Mouse (Mus musculus) kidney, postnatal 4 days (tissue): ENCODE measurements at regions not wholly inside any gene's neighbourhood (a gene's known extent, or its start where the extent isn't known, plus 50 kb on each side); places are given as distances from the start of the nearest gene placed in this dataset.

Experiments
- DNase-seq, 2 experiments: peaks; one replicate each; pipeline ENCODE4 v3.0.0; 2021; ENCODE audit warnings: mixed read lengths in 2 of 2

DNA sequence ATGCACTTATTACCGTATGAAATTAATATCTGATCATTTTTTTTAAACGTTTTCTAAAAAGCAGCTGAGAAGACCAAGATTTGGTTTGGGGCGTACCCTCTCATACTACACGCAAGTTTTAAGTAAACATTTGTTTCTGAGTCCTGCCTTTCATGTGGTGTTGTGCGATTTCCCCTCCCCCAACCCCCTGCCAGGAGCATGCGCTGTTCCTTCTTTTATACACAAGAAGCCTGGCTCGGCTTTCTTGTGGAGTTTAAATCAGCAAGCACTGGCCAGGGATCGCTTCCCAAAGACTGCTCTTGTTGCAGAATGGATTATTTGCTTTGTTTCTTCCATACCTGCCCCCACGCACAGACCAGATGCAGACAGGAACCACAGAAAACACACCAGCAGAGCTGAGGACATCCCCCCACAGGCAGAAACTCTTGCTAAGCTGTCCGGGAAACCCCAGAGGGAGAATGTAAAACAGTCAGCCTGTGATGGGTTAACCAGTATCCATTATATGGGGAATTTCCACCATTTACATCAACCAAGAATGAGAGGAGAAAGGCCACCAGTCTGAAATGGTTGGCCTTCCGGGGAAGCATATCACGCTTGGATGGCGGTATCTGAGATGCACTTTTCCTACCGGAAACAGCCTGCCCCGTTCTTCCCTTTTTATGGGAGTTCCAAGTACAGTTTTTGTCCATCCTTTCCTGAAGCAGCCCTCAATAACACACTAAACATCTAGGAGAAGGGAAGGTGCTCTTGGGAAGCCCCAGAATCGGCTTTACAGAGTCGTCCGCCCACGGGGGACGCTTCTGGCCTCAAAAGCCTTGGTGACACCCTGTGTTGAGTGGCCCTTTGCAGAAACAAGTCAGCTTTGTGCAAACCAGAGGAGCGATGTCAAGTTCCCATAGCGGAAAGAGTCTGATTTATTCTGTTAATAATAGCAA lies 91.3 kb downstream of the Tomm20 start:
- no peak for DNase-seq

DNA sequence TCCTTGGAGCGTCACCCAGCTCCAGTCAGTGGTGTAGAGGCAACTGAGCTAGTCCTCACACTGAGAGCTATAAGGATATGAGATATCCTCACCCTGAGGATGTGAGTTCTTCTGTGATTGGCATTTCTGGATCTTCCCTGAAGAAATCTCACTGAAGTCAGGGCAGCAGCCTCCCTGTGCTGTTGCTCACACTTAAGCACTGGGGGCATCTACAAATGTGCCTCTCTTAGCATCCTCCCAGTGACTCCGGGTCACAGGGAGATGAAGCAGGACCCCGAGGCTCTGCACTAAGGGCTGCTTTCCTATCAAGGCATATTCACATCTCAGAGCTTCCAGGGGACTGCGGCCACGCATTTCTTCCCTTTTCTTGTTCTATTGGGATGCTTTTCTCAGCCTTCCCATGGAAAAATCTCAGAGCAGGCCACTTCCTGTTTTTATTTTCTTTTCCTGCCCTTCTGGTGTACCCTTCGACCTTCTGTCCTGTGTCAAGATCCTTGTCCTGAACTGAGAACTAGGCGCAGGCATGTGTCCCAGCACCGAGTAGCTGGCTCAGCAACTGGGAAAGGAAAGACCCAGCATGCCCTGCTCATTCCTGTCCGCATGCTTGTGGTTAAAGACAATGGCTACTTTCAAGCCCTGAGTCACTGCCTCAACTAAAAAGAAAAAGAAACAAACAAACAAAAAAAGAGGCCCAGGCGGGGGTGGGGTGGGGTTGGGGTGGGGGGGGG lies 92.8 kb downstream of the Tomm20 start:
- peak; percentile 55 to 73 for DNase-seq

GRCm38 (mm10) chr8:126852184-126852583 lies 93.5 kb downstream of the Tomm20 start:
- no peak for DNase-seq

DNA sequence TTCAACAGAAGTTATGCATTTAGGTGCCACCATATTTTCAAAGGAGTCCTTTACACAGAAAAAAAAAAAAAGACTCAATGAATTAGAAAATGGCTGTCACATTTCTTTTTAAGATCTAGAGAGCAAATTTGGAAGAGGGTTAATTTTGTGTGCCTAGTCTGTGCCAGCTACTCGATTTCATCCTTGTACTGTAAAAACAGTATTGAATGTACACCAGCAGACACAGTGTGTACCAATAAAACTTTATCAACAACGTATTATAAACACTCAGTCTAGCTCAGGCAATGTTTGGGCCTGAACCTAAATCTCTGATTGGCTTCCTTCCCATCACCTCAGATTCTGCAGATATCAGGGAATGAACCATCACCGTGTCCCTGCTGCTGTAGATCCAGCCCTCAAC lies 93.9 kb downstream of the Tomm20 start:
- DNase-seq: no peak

DNA sequence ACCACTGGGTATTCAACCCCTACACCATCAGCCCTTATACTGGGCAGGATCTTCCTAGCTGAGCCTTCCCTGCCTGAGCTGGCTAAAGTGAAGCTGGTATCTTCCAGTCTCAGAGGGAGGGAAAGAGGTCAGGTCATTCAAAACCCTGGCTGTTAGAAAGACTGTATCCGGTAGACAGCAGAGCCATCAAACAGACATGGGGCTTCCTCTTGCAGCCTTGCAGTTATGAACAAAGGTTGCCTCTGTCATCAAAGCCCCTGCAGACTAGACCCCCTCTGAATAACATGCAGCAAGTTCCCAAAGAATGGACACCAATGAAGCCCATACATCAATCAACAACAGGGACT lies 95.5 kb downstream of the Tomm20 start:
- no peak for DNase-seq

- DNase-seq: peak; percentile 60 to 73
Observed at GRCm38 (mm10) chr8:126849411-126850188, 96.0 kb downstream of the Tomm20 start.

GRCm38 (mm10) chr8:126848369-126849105 lies 97.1 kb downstream of the Tomm20 start:
- DNase-seq: no peak

DNA sequence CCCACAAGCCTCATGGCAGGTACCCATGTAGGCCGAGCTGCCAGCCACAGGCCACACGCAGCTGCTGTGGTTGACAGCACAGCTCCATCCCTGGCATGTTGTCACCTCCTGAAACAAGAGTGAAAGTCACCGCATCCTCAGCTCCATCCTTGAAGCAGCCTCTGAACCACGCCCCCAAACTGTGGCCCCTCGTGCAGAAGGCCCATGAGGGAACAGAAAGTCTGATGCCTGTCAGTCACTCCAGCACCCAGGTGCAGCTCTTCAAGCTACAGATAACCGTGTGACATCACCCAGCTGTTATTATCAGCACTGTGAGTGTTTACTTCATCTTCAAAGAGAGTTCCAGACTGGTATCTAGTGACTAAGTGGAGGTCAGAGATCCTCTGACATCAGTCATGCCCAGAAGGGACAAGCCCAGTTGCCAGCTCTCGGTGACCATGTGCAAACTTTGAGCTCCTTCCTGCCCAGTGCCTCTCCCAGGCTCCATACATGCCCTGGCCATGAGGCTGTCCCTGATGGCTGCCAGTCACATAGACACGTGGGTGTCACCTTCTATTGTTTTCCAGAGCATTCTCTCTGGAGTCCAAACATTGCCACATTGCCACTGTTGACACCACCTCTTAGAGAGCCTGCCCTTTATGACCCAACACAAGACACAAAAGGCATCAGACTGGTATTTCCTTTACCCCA lies 97.8 kb downstream of the Tomm20 start:
- no peak for DNase-seq

DNA sequence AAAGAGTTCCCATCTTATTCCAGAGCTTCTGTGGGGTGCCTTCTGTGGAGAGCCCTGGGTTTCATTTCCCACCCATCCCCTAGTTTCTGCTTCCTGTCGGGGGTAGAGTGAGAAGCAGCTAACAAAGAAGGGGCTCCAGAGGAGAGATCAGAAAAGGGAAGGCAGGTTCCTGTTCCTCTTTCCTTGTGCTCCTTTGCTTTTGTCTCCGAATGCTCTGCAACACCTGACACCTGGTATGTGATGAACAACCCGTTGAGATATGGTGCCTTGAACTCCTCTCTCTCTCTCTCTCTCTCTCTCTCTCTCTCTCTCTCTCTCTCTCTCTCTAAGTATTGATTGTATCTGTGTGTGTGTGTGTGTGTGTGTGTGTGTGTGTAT lies 99.5 kb downstream of the Tomm20 start:
- no peak for DNase-seq

DNA sequence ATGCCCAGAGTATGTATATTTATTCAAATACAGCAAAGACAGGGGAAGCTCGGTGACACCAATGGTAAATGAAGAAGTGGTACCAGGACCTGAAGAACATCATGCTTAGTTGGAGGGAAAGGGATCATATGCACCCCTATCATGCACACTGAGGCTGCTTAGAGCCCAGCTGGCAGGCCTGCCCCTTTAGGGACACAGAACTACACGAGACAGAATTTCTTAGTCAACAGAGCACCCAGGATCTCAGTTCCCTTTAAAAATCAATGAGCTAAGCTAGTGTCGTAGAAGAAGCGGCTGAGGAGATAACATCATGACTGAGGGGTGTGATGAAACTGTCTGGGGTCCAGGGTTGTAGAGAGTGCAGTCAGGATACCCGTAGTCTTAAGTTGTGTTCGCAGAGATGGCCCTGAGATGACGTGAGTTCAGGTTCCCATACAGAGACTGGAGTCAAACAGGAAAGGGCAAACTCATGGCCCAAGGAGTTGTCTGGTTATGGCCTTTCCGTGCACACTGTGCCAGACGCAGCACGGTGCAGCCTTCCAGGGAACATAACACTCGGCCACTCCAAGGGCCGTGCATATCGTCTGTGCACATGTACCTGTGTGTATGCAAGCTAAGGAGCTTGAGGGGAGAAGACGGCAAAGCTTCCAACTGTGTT lies 100.0 kb downstream of the Tomm20 start:
- DNase-seq: no peak

GRCm38 (mm10) chr8:126844627-126845026 lies 101.0 kb downstream of the Tomm20 start:
- no peak for DNase-seq

- DNase-seq: no peak
Observed at GRCm38 (mm10) chr8:126841187-126841586, 104.5 kb downstream of the Tomm20 start.

DNA sequence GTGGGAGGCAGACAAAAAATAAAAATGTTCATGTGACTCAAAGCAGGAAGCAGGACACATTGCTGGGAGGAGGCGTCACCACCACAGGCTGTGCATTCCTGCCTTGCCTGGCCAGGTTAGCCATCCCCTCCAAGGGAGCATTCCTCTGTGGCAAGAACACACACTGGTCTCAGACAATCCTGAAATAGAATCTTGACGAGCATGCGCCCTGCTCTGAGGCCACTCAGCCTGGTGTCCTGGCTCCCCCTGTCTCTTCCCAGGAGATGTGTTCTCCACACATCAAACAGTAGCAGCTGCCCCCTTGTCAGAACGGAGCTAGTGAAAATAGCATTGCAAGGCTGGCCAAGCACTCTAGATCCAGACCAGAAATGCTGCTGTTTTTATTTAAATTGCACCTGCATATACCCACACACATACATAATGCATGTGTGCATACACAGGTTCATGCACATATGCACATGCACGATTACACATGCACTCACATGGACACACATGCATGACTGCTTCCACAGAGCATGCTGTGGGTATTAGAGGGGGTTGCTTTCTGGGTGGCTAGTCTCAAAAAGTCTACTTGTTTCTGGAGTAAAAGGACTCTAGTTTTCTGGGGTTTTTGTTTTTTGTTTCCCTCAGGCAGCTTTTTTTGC lies 105.8 kb downstream of the Tomm20 start:
- peak; percentile 77 to 87 for DNase-seq

GRCm38 (mm10) chr8:126839039-126839711 lies 106.5 kb downstream of the Tomm20 start:
- DNase-seq: peak; percentile 73 to 83

GRCm38 (mm10) chr8:126838228-126838627 lies 107.4 kb downstream of the Tomm20 start:
- DNase-seq: no peak

DNA sequence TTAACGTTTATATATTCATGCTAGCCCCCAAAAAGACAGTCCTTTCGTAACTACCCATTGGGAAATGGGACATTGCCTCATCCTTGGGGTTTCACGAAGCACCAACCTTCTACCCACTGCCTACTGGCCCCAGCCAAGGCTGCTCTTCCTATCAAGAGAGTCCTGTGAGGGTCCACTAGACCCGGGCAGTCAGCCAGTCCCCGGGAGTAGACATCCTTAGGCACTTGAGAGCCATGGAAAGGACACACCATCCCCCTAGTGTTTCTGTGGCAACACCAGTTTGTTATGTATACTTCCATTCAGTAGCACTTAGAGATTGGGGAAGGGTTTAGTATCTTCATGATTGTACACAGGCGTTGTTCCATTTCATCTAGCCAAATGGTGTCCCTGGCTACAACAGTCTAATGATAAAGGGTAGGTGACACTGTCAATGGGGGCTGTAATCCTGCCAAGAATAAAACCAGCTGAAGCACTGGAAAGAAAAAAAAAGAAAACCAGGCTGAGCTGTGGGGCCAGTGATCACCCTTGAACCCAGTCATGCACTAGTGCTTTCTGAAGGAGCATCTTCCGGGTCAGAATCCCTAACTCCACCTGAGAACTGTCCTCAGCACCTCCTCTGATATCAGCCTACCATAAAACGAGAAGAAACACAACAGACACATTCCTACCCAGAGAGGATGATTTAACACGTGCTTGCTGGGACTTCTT lies 108.2 kb downstream of the Tomm20 start:
- no peak for DNase-seq

DNA sequence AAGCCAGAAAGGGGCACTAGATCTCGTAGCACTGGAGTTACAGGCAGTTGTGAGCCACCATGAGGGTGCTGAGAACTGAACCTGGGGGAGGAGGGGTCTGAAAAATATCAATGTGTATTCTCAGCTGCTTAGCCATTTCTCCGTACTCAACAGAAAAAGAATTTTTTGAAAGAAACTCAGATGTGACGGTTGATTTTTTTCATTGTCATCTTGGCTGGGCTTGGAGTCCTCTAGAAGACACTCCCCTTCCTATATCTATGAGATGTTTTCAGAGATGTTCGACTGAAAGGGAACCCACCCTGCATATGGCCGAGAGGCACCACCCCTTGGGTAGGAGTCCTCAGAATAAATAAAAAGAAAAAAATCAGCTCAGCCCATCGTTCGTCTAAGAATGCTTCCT lies 110.1 kb downstream of the Tomm20 start:
- DNase-seq: no peak

- DNase-seq: peak; percentile 67 to 82
Observed at GRCm38 (mm10) chr8:126833471-126834453, 111.9 kb downstream of the Tomm20 start.
